Mouse (Mus musculus) midbrain, embryonic 16.5 days (tissue): Measurements from ENCODE around the gene Pnma1. TPM values are rescaled to one million over a fixed set of nuclear protein-coding genes. Genes with fewer than 3 reads are reported as not detected.

Source experiments
- ATAC-seq: fragments of 200-750 bp; cut with Nextera tagmentation; 2 replicates; pipeline ENCODE4 v1.8.0; 2017; ENCODE audit warnings: moderate TSS enrichment
- H3K27ac ChIP-seq: fragments of 300-500 bp; sonication (generic); 2 replicates; pipeline ENCODE4 v1.5.1; 2014; ENCODE audit warnings: mild to moderate bottlenecking, low read length, mixed read lengths
- H3K27me3 ChIP-seq: fragments of 300-500 bp; sonication (generic); 2 replicates; pipeline ENCODE4 v1.6.1; 2014; ENCODE audit warnings: low read depth, low read length, mixed read lengths; ENCODE audit not compliant: control insufficient read depth, insufficient read depth
- H3K36me3 ChIP-seq: fragments of 300-500 bp; sonication (generic); 2 replicates; pipeline ENCODE4 v1.6.1; 2014; ENCODE audit warnings: mild to moderate bottlenecking, low read length, moderate library complexity, mixed read lengths; ENCODE audit not compliant: control insufficient read depth, insufficient read depth
- H3K4me1 ChIP-seq: fragments of 300-500 bp; sonication (generic); 2 replicates; pipeline ENCODE4 v1.6.1; 2014; ENCODE audit warnings: mild to moderate bottlenecking, low read length, mixed read lengths; ENCODE audit not compliant: control insufficient read depth, insufficient read depth
- H3K4me2 ChIP-seq: fragments of 300-500 bp; sonication (generic); 2 replicates; pipeline ENCODE4 v1.6.1; 2014; ENCODE audit warnings: mild to moderate bottlenecking, low read length, mixed read lengths
- H3K4me3 ChIP-seq: fragments of 300-500 bp; sonication (generic); 2 replicates; pipeline ENCODE4 v1.5.1; 2014; ENCODE audit warnings: low read depth, mild to moderate bottlenecking, low read length, moderate library complexity, mixed read lengths
- H3K9ac ChIP-seq: fragments of 300-500 bp; sonication (generic); 2 replicates; pipeline ENCODE4 v1.6.1; 2014; ENCODE audit warnings: low read depth, low read length, mixed read lengths
- H3K9me3 ChIP-seq: fragments of 300-500 bp; sonication (generic); replicated peaks from 2 replicates; pipeline ENCODE4 v1.6.1; 2014; ENCODE audit warnings: mild to moderate bottlenecking, low read length, mixed read lengths; ENCODE audit not compliant: control insufficient read depth, poor library complexity, severe bottlenecking
- WGBS: fragments of 180-500 bp; shearing (Covaris S2); extraction: QIAGEN DNeasy Blood & Tissue Kit; methylation state at CpG from one replicate; pipeline ENCODE4 v1.1.7; 2014; 5-methylcytosine and 5-hydroxymethylcytosine counted together
- polyA plus RNA-seq: library from polyadenylated mRNA; unstranded; fragments of >200 nt; fragmentation: Nextera tagmentation; extraction: Ambion mirVana; gene quantifications from 2 replicates; pipeline ENCODE4 v1.2.1, GENCODE M21; 2015

The Pnma1 gene
- polyA plus RNA-seq, 1 experiment from 2014 or later = 8.2 TPM

GRCm38 (mm10) chr12:84180701-84181435, 32.6 kb upstream of the Pnma1 start:
- WGBS = 57% methylated on average over 8 of the region's 8 CpGs
- no peak overlapping the region for H3K9ac ChIP-seq

GRCm38 (mm10) chr12:84180090-84180489, 31.8 kb upstream of the Pnma1 start:
- no peak overlapping the region for H3K4me3 ChIP-seq
- H3K27me3 ChIP-seq = no peaks in the 10 kb centered on the region
- H3K27ac ChIP-seq = no peak overlapping the region
- H3K9me3 ChIP-seq = no peaks in the 10 kb centered on the region
- H3K4me2 ChIP-seq = no peak overlapping the region
- no peak for ATAC-seq
- no peaks in the 10 kb centered on the region for H3K36me3 ChIP-seq
- no peak overlapping the region for H3K9ac ChIP-seq
- H3K4me1 ChIP-seq = peaks cover 36% of the 10 kb centered on the region
- WGBS = 69% methylated on average over 3 of the region's 3 CpGs

More at GRCm38 (mm10) chr12:84180701-84181435, 32.6 kb upstream of the Pnma1 start:
- no peaks in the 10 kb centered on the region for H3K9me3 ChIP-seq
- peak; percentile 63 for ATAC-seq
- no peak overlapping the region for H3K27ac ChIP-seq
- H3K4me2 ChIP-seq = no peak overlapping the region
- H3K4me1 ChIP-seq = peaks cover 32% of the 10 kb centered on the region
- no peaks in the 10 kb centered on the region for H3K36me3 ChIP-seq
- H3K4me3 ChIP-seq = no peak overlapping the region
- no peaks in the 10 kb centered on the region for H3K27me3 ChIP-seq

- peaks cover 36% of the 10 kb centered on the region for H3K4me1 ChIP-seq
- 59% methylated on average over 10 of the region's 10 CpGs for WGBS
- no peaks in the 10 kb centered on the region for H3K27me3 ChIP-seq
- no peaks in the 10 kb centered on the region for H3K9me3 ChIP-seq
- H3K36me3 ChIP-seq = no peaks in the 10 kb centered on the region
- H3K27ac ChIP-seq = no peak overlapping the region
- ATAC-seq = no peak
- no peak overlapping the region for H3K9ac ChIP-seq
- H3K4me2 ChIP-seq = no peak overlapping the region
- H3K4me3 ChIP-seq = no peak overlapping the region
Observed at GRCm38 (mm10) chr12:84178652-84179445, 30.6 kb upstream of the Pnma1 start.

- ATAC-seq = no peak
- H3K9me3 ChIP-seq = no peaks in the 10 kb centered on the region
- H3K4me1 ChIP-seq = peaks cover 36% of the 10 kb centered on the region
- H3K36me3 ChIP-seq = peaks cover 7% of the 10 kb centered on the region
- WGBS = 56% methylated on average over 1 of the region's 1 CpGs
- no peak overlapping the region for H3K4me2 ChIP-seq
- no peak overlapping the region for H3K27ac ChIP-seq
- H3K27me3 ChIP-seq = no peaks in the 10 kb centered on the region
- H3K9ac ChIP-seq = no peak overlapping the region
- no peak overlapping the region for H3K4me3 ChIP-seq
Observed at GRCm38 (mm10) chr12:84178052-84178451, 29.8 kb upstream of the Pnma1 start.

GRCm38 (mm10) chr12:84176886-84177765, 28.8 kb upstream of the Pnma1 start:
- H3K9me3 ChIP-seq = no peaks in the 10 kb centered on the region
- no peak overlapping the region for H3K4me3 ChIP-seq
- peaks cover 9% of the 10 kb centered on the region for H3K36me3 ChIP-seq
- peak overlapping the region; percentile 62 for H3K9ac ChIP-seq
- H3K27me3 ChIP-seq = no peaks in the 10 kb centered on the region
- no peak for ATAC-seq
- H3K27ac ChIP-seq = peak overlapping the region; percentile 85
- H3K4me1 ChIP-seq = peaks cover 36% of the 10 kb centered on the region
- peak overlapping the region; percentile 55 for H3K4me2 ChIP-seq
- WGBS = 38% methylated on average over 6 of the region's 6 CpGs

GRCm38 (mm10) chr12:84176126-84176769, 28.0 kb upstream of the Pnma1 start:
- peak overlapping the region; percentile 62 for H3K9ac ChIP-seq
- peaks cover 9% of the 10 kb centered on the region for H3K36me3 ChIP-seq
- H3K27ac ChIP-seq = peak overlapping the region; percentile 85
- H3K9me3 ChIP-seq = no peaks in the 10 kb centered on the region
- no peaks in the 10 kb centered on the region for H3K27me3 ChIP-seq
- peak; percentile 34 for ATAC-seq
- WGBS = 4% methylated on average over 13 of the region's 13 CpGs
- peaks cover 30% of the 10 kb centered on the region for H3K4me1 ChIP-seq
- H3K4me3 ChIP-seq = peak overlapping the region; percentile 34
- peak overlapping the region; percentile 55 for H3K4me2 ChIP-seq

- peaks cover 25% of the 10 kb centered on the region for H3K4me1 ChIP-seq
- peak overlapping the region; percentile 55 for H3K4me2 ChIP-seq
- peak; percentile 87 for ATAC-seq
- H3K4me3 ChIP-seq = peak overlapping the region; percentile 34
- WGBS = under 1% methylated on average over 20 of the region's 20 CpGs
- H3K9me3 ChIP-seq = no peaks in the 10 kb centered on the region
- H3K36me3 ChIP-seq = peaks cover 9% of the 10 kb centered on the region
- peak overlapping the region; percentile 85 for H3K27ac ChIP-seq
- H3K9ac ChIP-seq = peak overlapping the region; percentile 62
- H3K27me3 ChIP-seq = no peaks in the 10 kb centered on the region
Observed at GRCm38 (mm10) chr12:84175659-84176061, 27.4 kb upstream of the Pnma1 start.

- 89% methylated on average over 6 of the region's 6 CpGs for WGBS
- peaks cover 9% of the 10 kb centered on the region for H3K36me3 ChIP-seq
- ATAC-seq = no peak
- no peak overlapping the region for H3K9ac ChIP-seq
- H3K4me3 ChIP-seq = no peak overlapping the region
- H3K27me3 ChIP-seq = no peaks in the 10 kb centered on the region
- H3K4me1 ChIP-seq = peaks cover 20% of the 10 kb centered on the region
- H3K27ac ChIP-seq = 0 out of 2 replicates have a peak overlapping the region, but pooled peaks have one; percentile 85
- no peaks in the 10 kb centered on the region for H3K9me3 ChIP-seq
- no peak overlapping the region; the same call in 1 of the 2 replicates for H3K4me2 ChIP-seq
Observed at GRCm38 (mm10) chr12:84174871-84175270, 26.6 kb upstream of the Pnma1 start.
